Mouse (Mus musculus): ENCODE data around the gene Gm49392. TPM values are rescaled to one million over a fixed set of nuclear protein-coding genes. Genes with fewer than 3 reads are reported as not detected.
A peak's percentile ranks its signal among the peaks of the same experiment; 100 is the strongest.
"Not testable (repeated sequence)": the region's sequence is repeated elsewhere in the genome, so short reads cannot be mapped to it uniquely, and the experiment has no call there.

The Gm49392 gene
- total RNA-seq (2021) = 1 to 10 TPM; 1.4 to 2.3 TPM

GRCm38 (mm10) chr13:60896794-60897193, at the start of gene Gm49392:
Gene Gm49392 (minus strand): TSS chr13:60896894.
- intact Hi-C loops (cut with DNase I) = loop anchor here (5.0 kb wide), 3 partner anchors 49 to 69 kb away; no protein-coding TSS in a partner anchor
- not testable (repeated sequence) for DNase-seq (ENCODE audit: low spot score)

- DNase-seq (ENCODE audit: low spot score); intact Hi-C loops (cut with DNase I): not testable (repeated sequence)
Observed at GRCm38 (mm10) chr13:60941884-60942283, 45.2 kb upstream of the Gm49392 start, which contains the start of gene Tpbpa. Gene Tpbpa (minus strand): TSS chr13:60941984.

- DNase-seq (ENCODE audit: low spot score) = peak; percentile 74
- intact Hi-C loops (cut with DNase I) = loop anchor here (1.0 to 5.0 kb wide), 3 partner anchors 26 to 89 kb away; no protein-coding TSS in a partner anchor
Observed at GRCm38 (mm10) chr13:60936500-60936901, 39.8 kb upstream of the Gm49392 start, which contains the start of the genes Gm49391 and Ctla2a. Gene Gm49391 (minus strand): TSS chr13:60936571. Gene Ctla2a (minus strand): TSS chr13:60936625.

GRCm38 (mm10) chr13:60935490-60935889, 38.8 kb upstream of the Gm49392 start, which contains the start of gene Gm49393:
Gene Gm49393 (minus strand): TSS chr13:60935590.
- not testable (repeated sequence) for DNase-seq (ENCODE audit: low spot score)

GRCm38 (mm10) chr13:60904780-60905179, 8.1 kb upstream of the Gm49392 start, which contains the start of gene Tpbpb:
Gene Tpbpb (minus strand): TSS chr13:60904880.
- DNase-seq (ENCODE audit: low spot score); intact Hi-C loops (cut with DNase I): not testable (repeated sequence)

More at GRCm38 (mm10) chr13:60935490-60935889, 38.8 kb upstream of the Gm49392 start, which contains the start of gene Gm49393:
- intact Hi-C loops (cut with DNase I) = loop anchor here (5.0 kb wide), 1 partner anchor 88 kb away; no protein-coding TSS in a partner anchor

- DNase-seq (ENCODE audit: low spot score) = peak; percentile 80
- intact Hi-C loops (cut with DNase I) = loop anchor here (5.0 kb wide), 3 partner anchors 50 to 70 kb away; no protein-coding TSS in a partner anchor
Observed at GRCm38 (mm10) chr13:60897328-60897727, 634 bp upstream of the Gm49392 start, which contains the start of gene Ctla2b. Gene Ctla2b (minus strand): TSS chr13:60897447.

GRCm38 (mm10) chr13:60895406-60896160, 1.1 kb downstream of the Gm49392 start:
- intact Hi-C loops (cut with DNase I) = loop anchor here (5.0 kb wide), 3 partner anchors 48 to 68 kb away; no protein-coding TSS in a partner anchor
- no peak for DNase-seq (ENCODE audit: low spot score)

GRCm38 (mm10) chr13:60892301-60892700, 4.4 kb downstream of the Gm49392 start:
- intact Hi-C loops (cut with DNase I) = no loop called here
- no peak for DNase-seq (ENCODE audit: low spot score)

- intact Hi-C loops (cut with DNase I) = no loop called here
Observed at GRCm38 (mm10) chr13:60864281-60864680, 32.4 kb downstream of the Gm49392 start, which contains the start of gene 4930486L24Rik. Gene 4930486L24Rik (minus strand): TSS chr13:60864475.

GRCm38 (mm10) chr13:60848241-60849120, 48.2 kb downstream of the Gm49392 start:
- DNase-seq (ENCODE audit: low spot score) = no peak
- intact Hi-C loops (cut with DNase I) = loop anchor here (5.0 kb wide), 3 partner anchors 49 to 109 kb away; partner anchors contain the start of genes Ctla2a, Ctla2b, Gm49391 and Gm49392

More at GRCm38 (mm10) chr13:60864281-60864680, 32.4 kb downstream of the Gm49392 start, which contains the start of gene 4930486L24Rik:
- DNase-seq (ENCODE audit: low spot score) = no peak

- intact Hi-C loops (cut with DNase I) = no loop called here
- no peak for DNase-seq (ENCODE audit: low spot score)
Observed at GRCm38 (mm10) chr13:60843153-60843552, 53.5 kb downstream of the Gm49392 start.

- intact Hi-C loops (cut with DNase I) = no loop called here
Observed at GRCm38 (mm10) chr13:60842703-60843102, 54.0 kb downstream of the Gm49392 start.

GRCm38 (mm10) chr13:60839353-60839902, 57.3 kb downstream of the Gm49392 start:
- no peak for DNase-seq (ENCODE audit: low spot score)
- intact Hi-C loops (cut with DNase I) = no loop called here

More at GRCm38 (mm10) chr13:60842703-60843102, 54.0 kb downstream of the Gm49392 start:
- no peak for DNase-seq (ENCODE audit: low spot score)

- intact Hi-C loops (cut with DNase I) = loop anchor here (5.0 kb wide), 1 partner anchor 71 kb away; the partner anchor contains the start of genes Ctla2b and Gm49392
Observed at GRCm38 (mm10) chr13:60826052-60826451, 70.6 kb downstream of the Gm49392 start.

GRCm38 (mm10) chr13:60820486-60821175, 76.1 kb downstream of the Gm49392 start:
- intact Hi-C loops (cut with DNase I) = no loop called here

More at GRCm38 (mm10) chr13:60826052-60826451, 70.6 kb downstream of the Gm49392 start:
- DNase-seq (ENCODE audit: low spot score) = peak; percentile 25

GRCm38 (mm10) chr13:60819469-60819868, 77.2 kb downstream of the Gm49392 start:
- no peak for DNase-seq (ENCODE audit: low spot score)

More at GRCm38 (mm10) chr13:60820486-60821175, 76.1 kb downstream of the Gm49392 start:
- DNase-seq (ENCODE audit: low spot score) = no peak

GRCm38 (mm10) chr13:60813722-60814121, 83.0 kb downstream of the Gm49392 start:
- DNase-seq (ENCODE audit: low spot score) = no peak
- intact Hi-C loops (cut with DNase I) = loop anchor here (10.0 kb wide), 1 partner anchor 431 kb away; no protein-coding TSS in a partner anchor

More at GRCm38 (mm10) chr13:60819469-60819868, 77.2 kb downstream of the Gm49392 start:
- intact Hi-C loops (cut with DNase I) = loop anchor here (1.0 to 10.0 kb wide), 2 partner anchors 60 to 425 kb away; no protein-coding TSS in a partner anchor

GRCm38 (mm10) chr13:60812768-60813167, 83.9 kb downstream of the Gm49392 start:
- DNase-seq (ENCODE audit: low spot score) = no peak
- intact Hi-C loops (cut with DNase I) = loop anchor here (10.0 kb wide), 1 partner anchor 432 kb away; no protein-coding TSS in a partner anchor

Data from heart, postnatal 25 days (tissue).